ENCODE assay signal across 17 mouse cellular contexts in the genomic region with DNA sequence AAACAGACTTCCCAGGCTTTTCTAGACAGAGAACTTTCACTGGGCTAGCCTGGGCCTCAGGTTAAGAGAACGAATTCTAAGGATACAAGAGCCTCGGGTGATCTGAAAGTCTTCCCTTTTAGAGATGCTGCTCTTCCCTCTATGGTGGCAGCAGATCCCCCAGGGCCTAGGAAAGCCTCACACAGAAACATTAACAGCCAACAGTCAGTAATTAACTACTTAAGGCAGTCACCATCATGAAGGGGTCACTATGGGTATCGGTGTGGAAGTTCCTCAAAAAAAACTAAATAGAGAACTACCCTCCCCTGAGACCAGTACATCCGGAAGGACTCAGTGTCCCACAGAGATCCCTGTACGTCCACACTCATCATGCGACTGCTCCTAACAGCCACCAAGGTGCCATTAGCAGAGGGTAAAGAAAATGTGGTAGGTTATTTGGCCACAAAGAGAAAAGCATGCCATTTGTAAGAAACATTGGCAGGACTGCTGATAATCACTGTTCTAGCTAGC. TPM values are rescaled to one million over a fixed set of nuclear protein-coding genes. Genes with fewer than 3 reads are reported as not detected.
DNase-seq lines count a peak whose midpoint lies in the region; ATAC-seq and TF ChIP-seq lines count a peak whose summit lies in the region.
"Had no signal": no experiment of that assay in that cellular context is flagged by ENCODE, and none has a peak within 500 bp of the region (broad histone marks: within the 10 kb centered on the region; RNA-seq: fewer than 3 reads in every experiment).

No protein-coding gene starts in this region.

- no peak for DNase-seq in heart, adult 11 months
- DNase-seq in liver, adult 2 months (ENCODE audit: extremely low read depth, low read depth, low spot score): no peak
- DNase-seq in liver: no peak
- no peak for DNase-seq in cerebellum, postnatal 4 days (ENCODE audit: low spot score in 2 of 2)
- DNase-seq: cerebellum, postnatal 10 days; gastrocnemius, postnatal 14 days; lung, postnatal 10 days; thymus, adult 2 months had no signal

- TF ChIP-seq CTCF in liver, adult 2 months (IDR thresholded peaks at IDR 0.05; ENCODE audit: low read depth, low read length): no peak
- TF ChIP-seq CTCF in embryonic fibroblast, embryonic 13.5 days (IDR thresholded peaks at IDR 0.05; ENCODE audit: borderline replicate concordance, insufficient read depth, low read length): no peak

- H3K4me1 ChIP-seq in heart, embryonic 13.5 days: peaks cover 91% of the 10 kb centered on the region
- H3K4me1 ChIP-seq in liver, adult 2 months (ENCODE audit: control insufficient read depth, insufficient read depth, low read length): peaks cover 14% of the 10 kb centered on the region
- H3K4me1 ChIP-seq in embryonic fibroblast, embryonic 13.5 days (ENCODE audit: control insufficient read depth, insufficient read depth, low read length): peaks cover 29% of the 10 kb centered on the region
- H3K4me1 ChIP-seq in stomach, embryonic 16.5 days (ENCODE audit: control insufficient read depth, insufficient read depth, low read length): peaks cover 17% of the 10 kb centered on the region
- H3K4me1 ChIP-seq: neural tube, embryonic 12.5 days had no signal

- no peak overlapping the region for H3K4me2 ChIP-seq in heart, embryonic 13.5 days
- no peak overlapping the region for H3K4me2 ChIP-seq in stomach, embryonic 16.5 days (ENCODE audit: low read depth, low read length)
- H3K4me2 ChIP-seq: embryonic facial prominence, embryonic 12.5 days; hindbrain, embryonic 12.5 days; midbrain, embryonic 11.5 days; neural tube, embryonic 12.5 days had no signal

- peak overlapping the region; percentile 43 for H3K27ac ChIP-seq in heart, embryonic 13.5 days (replicated peaks)
- 0 out of 2 replicates have a peak overlapping the region, but pooled peaks have one; percentile 14 for H3K27ac ChIP-seq in liver, adult 2 months (replicated peaks; ENCODE audit: insufficient read depth, low read depth, low read length)
- H3K27ac ChIP-seq in embryonic fibroblast, embryonic 13.5 days (ENCODE audit: insufficient read depth, low read length): 0 out of 2 replicates have a peak overlapping the region, but pooled peaks have one; percentile 83
- peak overlapping the region; percentile 78; the same call in 1 of the 2 replicates for H3K27ac ChIP-seq in stomach, embryonic 16.5 days (ENCODE audit: low read length)
- H3K27ac ChIP-seq: embryonic facial prominence, embryonic 12.5 days; hindbrain, embryonic 12.5 days; neural tube, embryonic 12.5 days had no signal

- 75% methylated on average over 6 of the region's 6 CpGs for WGBS in heart, embryonic 13.5 days
- WGBS in liver, adult 2 months: 83% methylated on average over 6 of the region's 6 CpGs
- WGBS in stomach, embryonic 16.5 days: 76% methylated on average over 6 of the region's 6 CpGs

- peaks cover 42% of the 10 kb centered on the region; the same call in 1 of the 2 replicates for H3K79me2 ChIP-seq in liver, adult 2 months (ENCODE audit: control insufficient read depth, insufficient read depth, low read length)

- H3K9ac ChIP-seq in heart, embryonic 13.5 days: peak overlapping the region; percentile 55; the same call in 1 of the 2 replicates
- no peak overlapping the region for H3K9ac ChIP-seq in liver, adult 2 months (ENCODE audit: low read depth, low read length)
- H3K9ac ChIP-seq in stomach, embryonic 16.5 days (ENCODE audit: low read length): no peak overlapping the region; the same call in 1 of the 2 replicates
- H3K9ac ChIP-seq: embryonic facial prominence, embryonic 12.5 days; hindbrain, embryonic 12.5 days; neural tube, embryonic 12.5 days had no signal

- H3K4me3 ChIP-seq in heart, embryonic 13.5 days: no peak overlapping the region
- H3K4me3 ChIP-seq in liver, adult 2 months (ENCODE audit: insufficient read depth, low read depth, low read length): no peak overlapping the region
- H3K4me3 ChIP-seq in embryonic fibroblast, embryonic 13.5 days (ENCODE audit: insufficient read depth, low read length): no peak overlapping the region
- no peak overlapping the region for H3K4me3 ChIP-seq in stomach, embryonic 16.5 days (replicated peaks; ENCODE audit: low read length)
- H3K4me3 ChIP-seq: embryonic facial prominence, embryonic 12.5 days; hindbrain, embryonic 12.5 days; neural tube, embryonic 12.5 days had no signal

- H3K27me3 ChIP-seq in heart, embryonic 13.5 days (replicated peaks): 0 out of 2 replicates have a peak, but pooled peaks cover 3% of the 10 kb centered on the region
- no peaks in the 10 kb centered on the region for H3K27me3 ChIP-seq in liver, adult 2 months (ENCODE audit: control insufficient read depth, insufficient read depth, low read length)
- no peaks in the 10 kb centered on the region for H3K27me3 ChIP-seq in stomach, embryonic 16.5 days (ENCODE audit: control insufficient read depth, insufficient read depth, low read length)
- H3K27me3 ChIP-seq: embryonic facial prominence, embryonic 12.5 days; hindbrain, embryonic 12.5 days; neural tube, embryonic 12.5 days had no signal

- H3K9me3 ChIP-seq in heart, embryonic 13.5 days: no peaks in the 10 kb centered on the region
- H3K9me3 ChIP-seq in stomach, embryonic 16.5 days (replicated peaks; ENCODE audit: control insufficient read depth, low read length): no peaks in the 10 kb centered on the region
- H3K9me3 ChIP-seq: embryonic facial prominence, embryonic 12.5 days; hindbrain, embryonic 12.5 days; neural tube, embryonic 12.5 days had no signal

- H3K36me3 ChIP-seq in heart, embryonic 13.5 days: peaks cover 3% of the 10 kb centered on the region; the same call in 1 of the 2 replicates
- H3K36me3 ChIP-seq in liver, adult 2 months (ENCODE audit: control insufficient read depth, insufficient read depth, low read length): peaks cover 8% of the 10 kb centered on the region; the same call in 1 of the 2 replicates
- H3K36me3 ChIP-seq in stomach, embryonic 16.5 days (ENCODE audit: control insufficient read depth, insufficient read depth, low read length): no peaks in the 10 kb centered on the region

- no peak for ATAC-seq in heart, embryonic 13.5 days (ENCODE audit: extremely low read depth, insufficient number of reproducible peaks, low FRiP score, low TSS enrichment)
- no peak for ATAC-seq in stomach, embryonic 16.5 days (ENCODE audit: insufficient read depth, low FRiP score)
- ATAC-seq: forebrain, embryonic 14.5 days; intestine, embryonic 16.5 days had no signal

- no peak for TF ChIP-seq POLR2A in liver, adult 2 months (IDR thresholded peaks at IDR 0.05; ENCODE audit: extremely low read depth, insufficient read depth, low read length)
- TF ChIP-seq POLR2A in embryonic fibroblast, embryonic 13.5 days (IDR thresholded peaks at IDR 0.05; ENCODE audit: low read depth, low read length): no peak

RNA-seq across cellular contexts. Expression of a gene that starts 33.9 kb away (rescaled TPM):
- 26.7 and 28.2 TPM in 2 replicates for polyA plus RNA-seq in heart, embryonic 13.5 days (2015; fragmentation: Nextera tagmentation; extraction: Ambion mirVana)
- total RNA-seq in liver, adult 2 months (2014; rRNA removed): 37.1 and 37.7 TPM in 2 replicates
- 22.6 and 26.1 TPM in 2 replicates for polyA plus RNA-seq in liver, adult 2 months (2012; rRNA removed)
- polyA plus RNA-seq in embryonic fibroblast, embryonic 13.5 days (2011; ENCODE audit: insufficient read length, low read depth, missing spikeins): 25.0 and 29.1 TPM in 2 replicates
- polyA plus RNA-seq in stomach, embryonic 16.5 days (2015; fragmentation: Nextera tagmentation; extraction: Ambion mirVana): 19.5 and 20.0 TPM in 2 replicates

Comparison
In these comparisons a context has a peak if more than half of its experiments do, and no peak if none do; other contexts are left out.
1. H3K27ac ChIP-seq: peak in every context shown above with its lines; median percentile 83 in embryonic fibroblast, embryonic 13.5 days; 78 in stomach, embryonic 16.5 days; 43 in heart, embryonic 13.5 days; 14 in liver, adult 2 months.